Mouse (Mus musculus) c-Kit-positive CD71-negative TER-119-negative erythroid progenitor cells, embryonic 14.5 days (primary cell): ENCODE data around the gene Pip5k1b.

Source experiments
- DNase-seq: peaks from one replicate; pipeline ENCODE4 v3.0.0-alpha.2; 2013; ENCODE audit warnings: low read depth

Gene Pip5k1b

GRCm38 (mm10) chr19:24415778-24416621, 139.7 kb downstream of the Pip5k1b start:
- DNase-seq = no peak

- peak; percentile 6 for DNase-seq
These were observed 146.7 kb downstream of the Pip5k1b start for GRCm38 (mm10) chr19:24408863-24409564.

GRCm38 (mm10) chr19:24404716-24405115, 151.0 kb downstream of the Pip5k1b start:
- no peak for DNase-seq

GRCm38 (mm10) chr19:24403245-24403644, 152.4 kb downstream of the Pip5k1b start:
- no peak for DNase-seq

GRCm38 (mm10) chr19:24393920-24394319, 161.8 kb downstream of the Pip5k1b start:
- no peak for DNase-seq

GRCm38 (mm10) chr19:24391519-24392251, 164.0 kb downstream of the Pip5k1b start:
- DNase-seq = no peak

GRCm38 (mm10) chr19:24386956-24387865, 168.5 kb downstream of the Pip5k1b start:
- no peak for DNase-seq

GRCm38 (mm10) chr19:24378470-24378869, 177.2 kb downstream of the Pip5k1b start:
- DNase-seq = no peak

- no peak for DNase-seq
These were observed 183.7 kb downstream of the Pip5k1b start for GRCm38 (mm10) chr19:24371763-24372640.

- no peak for DNase-seq
These were observed 187.3 kb downstream of the Pip5k1b start for GRCm38 (mm10) chr19:24368419-24368818.

- DNase-seq = no peak
These were observed 187.9 kb downstream of the Pip5k1b start for GRCm38 (mm10) chr19:24367722-24368121.

- DNase-seq = no peak
These were observed 188.9 kb downstream of the Pip5k1b start for GRCm38 (mm10) chr19:24366747-24367146.

GRCm38 (mm10) chr19:24362626-24363321, 192.9 kb downstream of the Pip5k1b start:
- DNase-seq = no peak

- DNase-seq = no peak
These were observed 196.4 kb downstream of the Pip5k1b start for GRCm38 (mm10) chr19:24359270-24359669.

GRCm38 (mm10) chr19:24352298-24352959, 203.2 kb downstream of the Pip5k1b start:
- DNase-seq = no peak

GRCm38 (mm10) chr19:24344501-24344900, 211.2 kb downstream of the Pip5k1b start:
- no peak for DNase-seq

- no peak for DNase-seq
These were observed 212.9 kb downstream of the Pip5k1b start for GRCm38 (mm10) chr19:24342786-24343185.

GRCm38 (mm10) chr19:24336370-24337076, 219.1 kb downstream of the Pip5k1b start:
- DNase-seq = no peak
